Mouse (Mus musculus): ENCODE results near the gene Olfr2. TPM values are rescaled to one million over a fixed set of nuclear protein-coding genes. Genes with fewer than 3 reads are reported as not detected.

Olfr2 gene
- not detected for polyA plus RNA-seq (2014; fragmentation: Illumina TruSeq; extraction: RNeasy Lipid Tissue Mini Kit (QIAGEN cat#74804); ENCODE audit: low read depth, low replicate concordance)

DNA sequence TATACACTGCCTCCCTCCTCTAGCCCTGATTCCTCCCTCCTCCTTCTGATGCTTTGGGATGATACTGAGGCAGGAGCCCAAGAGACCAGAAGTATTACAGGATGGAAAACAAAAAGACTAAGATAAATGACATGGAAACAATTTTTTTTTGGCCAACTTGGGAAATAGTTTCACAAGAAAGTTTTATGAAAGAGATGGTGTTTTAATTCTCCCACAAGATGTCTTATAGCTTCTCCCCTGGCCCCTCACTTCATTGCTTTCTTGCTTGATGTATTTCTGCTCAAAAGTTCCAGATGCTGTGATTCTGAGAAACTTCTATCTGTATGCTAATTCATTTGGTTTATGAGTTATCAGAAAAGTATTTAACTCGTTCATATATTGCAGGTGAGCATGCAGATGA, at the start of gene Olfr2:
Gene Olfr2 (minus strand): TSS at position 101 of the 400 bp plus-strand sequence.

DNA sequence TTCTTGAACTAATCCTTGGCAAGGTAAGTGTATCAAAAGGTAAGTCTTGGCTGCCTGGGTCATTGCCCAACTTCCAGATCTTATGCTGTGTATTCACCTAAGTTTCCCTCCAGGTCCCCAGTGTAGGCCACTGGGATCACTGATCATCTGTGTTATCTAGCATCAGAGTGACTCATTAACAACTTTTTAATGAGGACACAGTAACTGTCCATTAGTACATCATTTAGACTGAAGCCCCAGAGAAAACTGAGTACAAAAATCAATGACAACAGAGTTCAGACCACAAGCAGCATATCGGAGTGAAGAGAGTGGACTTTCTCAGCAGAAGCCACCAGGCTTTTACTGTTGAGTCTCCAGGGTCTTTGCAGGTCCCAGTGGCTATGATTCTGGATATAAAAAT, 25.0 kb upstream of the Olfr2 start, which contains the start of gene Olfr713:
Gene Olfr713 (plus strand): TSS at position 301 of the 400 bp plus-strand sequence.

DNA sequence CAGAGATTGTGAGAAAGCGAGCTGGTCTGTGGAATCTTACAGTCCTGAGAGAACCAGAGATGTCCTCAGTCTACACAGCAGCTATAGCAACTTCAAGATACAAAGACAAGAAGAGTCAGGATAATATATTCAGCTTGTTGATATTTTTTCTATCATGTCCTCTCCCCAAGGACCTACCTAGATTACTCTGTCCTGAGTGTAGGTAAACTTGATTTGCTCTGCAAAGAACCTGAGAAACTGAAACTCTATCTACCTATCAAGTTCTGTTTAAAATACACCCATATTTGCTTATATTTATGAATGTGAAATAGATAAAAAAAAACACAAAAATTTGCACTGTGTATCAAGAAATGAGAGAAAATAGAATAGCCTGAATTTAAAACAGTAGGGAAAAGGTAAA, 30.5 kb downstream of the Olfr2 start, which contains the start of gene Olfr711:
Gene Olfr711 (minus strand): TSS at position 101 of the 400 bp plus-strand sequence.

DNA sequence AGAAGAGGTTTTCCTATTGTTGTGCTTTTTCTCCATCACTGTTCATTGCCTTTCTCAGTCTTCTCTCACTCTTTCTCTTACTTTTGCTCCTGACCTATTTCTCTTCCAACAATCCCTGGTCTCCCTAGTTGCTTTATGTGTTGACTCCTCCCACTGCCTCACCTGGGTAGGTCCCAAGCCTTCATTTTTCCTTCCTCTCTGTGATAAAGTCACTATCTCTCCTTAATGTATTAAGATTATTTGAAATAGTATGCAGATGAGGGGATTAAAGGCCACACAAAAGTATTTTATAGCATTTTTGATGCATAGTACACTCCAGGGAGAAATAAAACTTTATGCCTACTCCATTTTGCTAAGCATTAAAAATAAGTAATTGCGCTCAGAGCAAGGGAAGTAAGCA, 42.0 kb downstream of the Olfr2 start, which contains the start of gene Olfr6:
Gene Olfr6 (minus strand): TSS at position 101 of the 400 bp plus-strand sequence.

DNA sequence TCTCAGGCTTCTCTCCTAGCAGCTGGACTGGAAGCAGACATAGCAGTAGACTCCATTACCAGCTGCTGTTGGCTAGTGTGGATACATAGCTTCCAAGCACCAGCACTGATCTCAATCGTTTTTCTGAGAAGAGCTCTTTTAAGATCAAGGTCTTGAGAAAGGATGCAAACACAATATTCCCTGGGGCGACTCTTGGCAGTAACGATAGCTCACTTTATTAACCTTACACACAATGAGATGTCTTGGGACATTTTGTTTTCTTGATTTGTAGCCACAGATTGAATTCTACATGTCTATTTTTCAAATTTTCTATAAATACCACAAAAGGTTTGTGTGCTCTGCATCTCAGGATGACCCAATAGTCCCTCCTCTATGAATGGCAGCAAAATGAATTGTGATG, 57.7 kb downstream of the Olfr2 start, which contains the start of gene Olfr710:
Gene Olfr710 (minus strand): TSS at position 101 of the 400 bp plus-strand sequence.

Other genes with a start within 250 kb of the Olfr2 start
- not detected for gene Olfr699, start 212.9 kb downstream of the Olfr2 start, polyA plus RNA-seq (2014; fragmentation: Illumina TruSeq; extraction: RNeasy Lipid Tissue Mini Kit (QIAGEN cat#74804); ENCODE audit: low read depth, low replicate concordance)
- gene Olfr700, start 197.2 kb downstream of the Olfr2 start, polyA plus RNA-seq (2014; fragmentation: Illumina TruSeq; extraction: RNeasy Lipid Tissue Mini Kit (QIAGEN cat#74804); ENCODE audit: low read depth, low replicate concordance) = not detected
- gene Olfr701, start 191.9 kb downstream of the Olfr2 start, polyA plus RNA-seq (2014; fragmentation: Illumina TruSeq; extraction: RNeasy Lipid Tissue Mini Kit (QIAGEN cat#74804); ENCODE audit: low read depth, low replicate concordance) = 0.55 TPM
- gene Olfr702, start 172.2 kb downstream of the Olfr2 start, polyA plus RNA-seq (2014; fragmentation: Illumina TruSeq; extraction: RNeasy Lipid Tissue Mini Kit (QIAGEN cat#74804); ENCODE audit: low read depth, low replicate concordance) = not detected
- not detected for gene Olfr703, start 162.7 kb downstream of the Olfr2 start, polyA plus RNA-seq (2014; fragmentation: Illumina TruSeq; extraction: RNeasy Lipid Tissue Mini Kit (QIAGEN cat#74804); ENCODE audit: low read depth, low replicate concordance)
- gene Olfr704, start 142.9 kb downstream of the Olfr2 start, polyA plus RNA-seq (2014; fragmentation: Illumina TruSeq; extraction: RNeasy Lipid Tissue Mini Kit (QIAGEN cat#74804); ENCODE audit: low read depth, low replicate concordance) = not detected
- not detected for gene Olfr705, start 129.2 kb downstream of the Olfr2 start, polyA plus RNA-seq (2014; fragmentation: Illumina TruSeq; extraction: RNeasy Lipid Tissue Mini Kit (QIAGEN cat#74804); ENCODE audit: low read depth, low replicate concordance)
- not detected for gene Olfr706, start 117.9 kb downstream of the Olfr2 start, polyA plus RNA-seq (2014; fragmentation: Illumina TruSeq; extraction: RNeasy Lipid Tissue Mini Kit (QIAGEN cat#74804); ENCODE audit: low read depth, low replicate concordance)
- gene Olfr707, start 104.8 kb downstream of the Olfr2 start, polyA plus RNA-seq (2014; fragmentation: Illumina TruSeq; extraction: RNeasy Lipid Tissue Mini Kit (QIAGEN cat#74804); ENCODE audit: low read depth, low replicate concordance) = not detected
- not detected for gene Olfr1532-ps1, start 98.1 kb downstream of the Olfr2 start, polyA plus RNA-seq (2014; fragmentation: Illumina TruSeq; extraction: RNeasy Lipid Tissue Mini Kit (QIAGEN cat#74804); ENCODE audit: low read depth, low replicate concordance)
- not detected for gene Olfr709-ps1, start 73.9 kb downstream of the Olfr2 start, polyA plus RNA-seq (2014; fragmentation: Illumina TruSeq; extraction: RNeasy Lipid Tissue Mini Kit (QIAGEN cat#74804); ENCODE audit: low read depth, low replicate concordance)
- not detected for gene Olfr710, start 57.8 kb downstream of the Olfr2 start, polyA plus RNA-seq (2014; fragmentation: Illumina TruSeq; extraction: RNeasy Lipid Tissue Mini Kit (QIAGEN cat#74804); ENCODE audit: low read depth, low replicate concordance)
- not detected for gene Olfr6, start 42.1 kb downstream of the Olfr2 start, polyA plus RNA-seq (2014; fragmentation: Illumina TruSeq; extraction: RNeasy Lipid Tissue Mini Kit (QIAGEN cat#74804); ENCODE audit: low read depth, low replicate concordance)
- gene Olfr711, start 30.6 kb downstream of the Olfr2 start, polyA plus RNA-seq (2014; fragmentation: Illumina TruSeq; extraction: RNeasy Lipid Tissue Mini Kit (QIAGEN cat#74804); ENCODE audit: low read depth, low replicate concordance) = not detected
- gene Olfr713, start 25.1 kb upstream of the Olfr2 start, polyA plus RNA-seq (2014; fragmentation: Illumina TruSeq; extraction: RNeasy Lipid Tissue Mini Kit (QIAGEN cat#74804); ENCODE audit: low read depth, low replicate concordance) = not detected
- gene Olfr714, start 64.9 kb upstream of the Olfr2 start, polyA plus RNA-seq (2014; fragmentation: Illumina TruSeq; extraction: RNeasy Lipid Tissue Mini Kit (QIAGEN cat#74804); ENCODE audit: low read depth, low replicate concordance) = not detected
- gene Olfr17, start 87.1 kb upstream of the Olfr2 start, polyA plus RNA-seq (2014; fragmentation: Illumina TruSeq; extraction: RNeasy Lipid Tissue Mini Kit (QIAGEN cat#74804); ENCODE audit: low read depth, low replicate concordance) = not detected
- gene Olfr715b, start 104.3 kb upstream of the Olfr2 start, polyA plus RNA-seq (2014; fragmentation: Illumina TruSeq; extraction: RNeasy Lipid Tissue Mini Kit (QIAGEN cat#74804); ENCODE audit: low read depth, low replicate concordance) = not detected
- not detected for gene Olfr715, start 125.0 kb upstream of the Olfr2 start, polyA plus RNA-seq (2014; fragmentation: Illumina TruSeq; extraction: RNeasy Lipid Tissue Mini Kit (QIAGEN cat#74804); ENCODE audit: low read depth, low replicate concordance)
- gene Olfr716, start 132.3 kb upstream of the Olfr2 start, polyA plus RNA-seq (2014; fragmentation: Illumina TruSeq; extraction: RNeasy Lipid Tissue Mini Kit (QIAGEN cat#74804); ENCODE audit: low read depth, low replicate concordance) = not detected
- 5.4 TPM for gene Nlrp14, start 160.9 kb upstream of the Olfr2 start, polyA plus RNA-seq (2014; fragmentation: Illumina TruSeq; extraction: RNeasy Lipid Tissue Mini Kit (QIAGEN cat#74804); ENCODE audit: low read depth, low replicate concordance)
- gene Rbmxl2, start 203.4 kb upstream of the Olfr2 start, polyA plus RNA-seq (2014; fragmentation: Illumina TruSeq; extraction: RNeasy Lipid Tissue Mini Kit (QIAGEN cat#74804); ENCODE audit: low read depth, low replicate concordance) = 0.56 TPM